Mouse (Mus musculus) hindbrain, embryonic 14.5 days (tissue): ENCODE results near the gene Dcst1. TPM values are rescaled to one million over a fixed set of nuclear protein-coding genes. Genes with fewer than 3 reads are reported as not detected.

Experiments
- ATAC-seq: fragments of 200-750 bp; cut with Nextera tagmentation; 2 replicates; pipeline ENCODE4 v1.8.0; 2017; ENCODE audit warnings: moderate number of reproducible peaks, mild to moderate bottlenecking, moderate TSS enrichment, moderate library complexity; ENCODE audit not compliant: low FRiP score
- DNase-seq: peaks from one replicate; pipeline ENCODE4 v3.0.0-alpha.2; 2015; ENCODE audit warnings: low spot score
- H3K27ac ChIP-seq: fragments of 300-500 bp; sonication (generic); 2 replicates; pipeline ENCODE4 v1.5.1; 2014; ENCODE audit warnings: mild to moderate bottlenecking, moderate library complexity
- H3K27me3 ChIP-seq: fragments of 300-500 bp; sonication (generic); 2 replicates; pipeline ENCODE4 v1.6.1; 2014; ENCODE audit warnings: mild to moderate bottlenecking, low read length, mixed read lengths; ENCODE audit not compliant: control insufficient read depth, insufficient read depth
- H3K36me3 ChIP-seq: fragments of 300-500 bp; sonication (generic); replicated peaks from 2 replicates; pipeline ENCODE4 v1.6.1; 2014; ENCODE audit not compliant: control insufficient read depth, insufficient read depth
- H3K4me1 ChIP-seq: fragments of 300-500 bp; sonication (generic); replicated peaks from 2 replicates; pipeline ENCODE4 v1.6.1; 2014; ENCODE audit warnings: antibody characterized with exemption, low read length, mixed read lengths; ENCODE audit not compliant: control insufficient read depth, insufficient read depth
- H3K4me2 ChIP-seq: fragments of 300-500 bp; sonication (generic); replicated peaks from 2 replicates; pipeline ENCODE4 v1.6.1; 2014; ENCODE audit warnings: mild to moderate bottlenecking, moderate library complexity
- H3K4me3 ChIP-seq: fragments of 300-500 bp; sonication (generic); replicated peaks from 2 replicates; pipeline ENCODE4 v1.5.1; 2014; ENCODE audit warnings: mild to moderate bottlenecking, low read length
- H3K9ac ChIP-seq: fragments of 300-500 bp; sonication (generic); 2 replicates; pipeline ENCODE4 v1.6.1; 2014
- H3K9me3 ChIP-seq: fragments of 300-500 bp; sonication (generic); 2 replicates; pipeline ENCODE4 v1.6.1; 2016; ENCODE audit warnings: low read length; ENCODE audit not compliant: control insufficient read depth
- WGBS: fragments of 180-500 bp; shearing (Covaris S2); extraction: QIAGEN DNeasy Blood & Tissue Kit; methylation state at CpG from one replicate; pipeline ENCODE4 v1.1.7; 2014; 5-methylcytosine and 5-hydroxymethylcytosine counted together
- polyA plus RNA-seq: library from polyadenylated mRNA; unstranded; fragments of >200 nt; fragmentation: Nextera tagmentation; extraction: Ambion mirVana; gene quantifications from 2 replicates; pipeline ENCODE4 v1.2.1, GENCODE M21; 2014

The Dcst1 gene
- polyA plus RNA-seq, 1 experiment from 2014 or later = 0.43 TPM

DNA sequence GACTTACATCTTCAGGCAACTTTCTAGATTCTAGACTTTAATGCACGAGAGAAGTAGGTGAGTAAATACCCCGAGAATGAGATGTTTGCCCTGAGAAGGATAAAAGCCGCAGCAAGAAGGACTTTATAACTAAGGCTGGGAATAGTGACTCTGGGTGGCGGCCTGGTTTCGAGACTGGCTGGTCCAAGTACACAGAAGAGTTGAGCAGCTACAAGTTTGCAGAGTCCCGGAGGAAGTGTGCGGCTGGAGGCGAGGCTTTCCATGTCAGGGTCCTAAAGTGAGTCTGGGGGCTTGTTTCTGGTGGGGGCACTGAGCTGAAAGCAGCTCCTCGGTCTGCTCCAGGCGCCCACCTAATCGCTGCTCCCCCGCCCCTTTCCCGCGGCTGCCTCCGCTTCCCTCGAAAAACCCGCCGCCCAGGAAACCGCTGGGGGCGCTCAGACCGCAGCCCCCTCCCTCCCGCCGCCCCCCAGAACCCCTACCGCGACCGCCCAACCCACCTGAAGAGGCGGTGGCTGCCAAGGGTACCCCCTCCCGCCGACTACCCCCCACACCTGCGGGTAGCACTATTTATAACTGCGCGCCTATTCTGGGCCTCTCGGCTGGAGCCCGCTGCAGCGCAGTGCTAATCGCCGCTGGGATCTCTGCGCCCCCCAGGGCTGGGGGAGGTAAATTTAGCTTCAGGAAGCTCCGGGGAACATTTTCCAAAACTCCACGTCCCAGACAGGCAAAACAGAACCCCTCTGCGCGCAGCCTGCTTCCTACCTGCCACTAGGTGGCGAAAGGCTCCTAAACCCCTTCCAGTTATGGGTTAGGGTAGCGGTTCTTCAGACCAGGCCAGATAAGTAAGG, 31.0 kb upstream of the Dcst1 start:
- peak overlapping the region; percentile 48 for H3K4me3 ChIP-seq
- peaks cover 2% of the 10 kb centered on the region; the same call in 1 of the 2 replicates for H3K36me3 ChIP-seq
- H3K9me3 ChIP-seq = no peaks in the 10 kb centered on the region
- H3K9ac ChIP-seq = peak overlapping the region; percentile 41
- no peak overlapping the region for H3K27ac ChIP-seq
- peaks cover 41% of the 10 kb centered on the region for H3K4me1 ChIP-seq
- peak; percentile 74 for DNase-seq
- H3K27me3 ChIP-seq = peaks cover 31% of the 10 kb centered on the region
- no peak for ATAC-seq
- H3K4me2 ChIP-seq = peak overlapping the region; percentile 100
- under 1% methylated on average over 43 of the region's 44 CpGs for WGBS

DNA sequence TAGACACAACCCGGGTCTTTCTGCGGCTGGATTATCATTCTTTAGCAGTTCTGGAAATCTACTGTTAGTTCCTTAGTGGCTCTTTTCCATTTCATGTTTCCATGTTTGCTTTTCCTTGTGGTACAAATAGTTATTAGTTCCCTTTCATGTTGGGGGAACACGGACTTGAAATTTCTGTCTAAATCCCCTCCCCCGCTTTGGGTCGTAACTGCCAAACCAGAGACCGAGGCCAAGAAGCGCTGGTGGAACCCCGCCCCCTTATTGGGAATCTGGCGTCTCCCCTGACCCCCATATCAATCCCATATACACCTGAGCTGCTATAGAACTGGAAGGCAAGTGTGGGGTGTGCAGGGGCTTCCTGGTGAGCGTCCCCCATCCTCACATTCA, 30.4 kb upstream of the Dcst1 start:
- Histone ChIP-seq H3K4me3 (peak overlapping the region; percentile 48), H3K27me3 (peaks cover 31% of the 10 kb centered on the region), H3K4me2 (peak overlapping the region; percentile 100), H3K36me3 (no peaks in the 10 kb centered on the region), H3K9me3 (no peaks in the 10 kb centered on the region), H3K9ac (no peak overlapping the region), H3K27ac (no peak overlapping the region), H3K4me1 (peaks cover 47% of the 10 kb centered on the region)
- no peak for ATAC-seq
- WGBS = 2% methylated on average over 10 of the region's 10 CpGs
- no peak for DNase-seq

DNA sequence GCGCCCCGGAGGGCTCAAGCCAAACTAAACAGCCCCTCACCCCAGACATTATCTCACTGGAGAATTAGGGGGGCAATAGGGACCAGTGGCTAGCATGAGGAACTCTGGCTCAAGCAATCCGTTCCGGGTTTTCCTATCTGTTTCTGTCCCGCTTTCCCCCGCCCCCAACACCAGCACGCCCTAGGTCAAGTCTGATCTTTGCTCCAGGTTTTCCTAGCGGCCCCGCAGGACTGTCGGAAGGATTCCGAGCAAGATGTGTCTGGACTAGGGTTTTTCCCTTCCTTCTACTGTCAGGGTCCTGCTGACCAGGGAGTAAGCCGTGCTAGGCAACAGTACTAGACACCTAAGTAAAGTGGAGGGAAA, 29.8 kb upstream of the Dcst1 start:
- peak; percentile 64 for DNase-seq
- peak overlapping the region; percentile 48 for H3K4me3 ChIP-seq
- no peaks in the 10 kb centered on the region for H3K9me3 ChIP-seq
- H3K27ac ChIP-seq = no peak overlapping the region
- peaks cover 31% of the 10 kb centered on the region for H3K27me3 ChIP-seq
- peaks cover 48% of the 10 kb centered on the region for H3K4me1 ChIP-seq
- 0 out of 2 replicates have a peak, but pooled peaks have one; percentile 7 for ATAC-seq
- under 1% methylated on average over 12 of the region's 12 CpGs for WGBS
- no peaks in the 10 kb centered on the region for H3K36me3 ChIP-seq
- peak overlapping the region; percentile 100 for H3K4me2 ChIP-seq
- no peak overlapping the region for H3K9ac ChIP-seq

DNA sequence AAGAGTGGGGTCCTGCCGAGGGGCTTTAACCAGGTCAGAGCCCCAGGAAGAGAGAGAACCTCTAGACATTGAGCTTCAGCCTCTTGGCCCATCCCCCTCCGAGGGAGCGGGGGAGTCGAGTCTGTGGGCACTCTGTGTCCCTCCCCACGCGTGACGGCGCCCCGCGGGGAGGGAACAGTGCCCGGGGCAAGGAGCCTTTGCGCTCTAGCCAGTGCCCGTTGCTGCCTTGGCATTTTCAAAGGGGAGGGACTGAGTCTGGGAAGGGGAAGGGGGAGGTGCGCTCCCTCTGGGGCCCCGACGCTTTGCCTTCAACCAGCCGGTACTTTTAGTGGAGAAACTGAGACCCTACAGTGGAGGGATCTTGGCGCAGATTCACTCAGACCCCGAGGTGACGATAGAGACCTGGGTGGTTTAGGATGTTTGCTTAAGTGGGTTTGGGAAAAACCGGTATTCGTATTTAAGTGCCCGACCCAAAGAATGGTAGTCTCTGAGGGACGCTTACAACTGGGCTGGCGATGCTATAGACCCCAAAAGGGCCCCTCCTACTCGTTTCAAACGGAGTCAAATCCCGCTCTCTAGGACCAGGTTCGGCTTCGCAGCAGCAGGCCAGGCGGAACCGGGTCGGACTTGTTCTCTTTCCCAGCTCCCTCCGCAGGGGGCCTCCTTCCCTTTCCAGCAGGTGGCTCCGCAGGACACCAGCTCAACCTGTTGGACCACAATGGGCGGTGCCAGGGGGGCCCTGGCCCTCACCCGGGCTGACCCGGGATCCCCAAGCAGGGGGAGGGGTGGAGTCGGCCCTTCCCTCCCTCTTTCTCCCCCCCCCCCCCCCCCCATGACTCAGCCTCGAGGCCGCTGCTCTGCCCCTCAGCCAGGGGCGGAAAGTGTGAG, 29.2 kb upstream of the Dcst1 start, which contains the start of gene Zbtb7b:
Gene Zbtb7b (minus strand): TSS at position 771 of the 888 bp plus-strand sequence.
- peak within 1 kb of the TSS; percentile 100 for H3K4me2 ChIP-seq
- peaks cover 31% of the 10 kb centered on the region for H3K27me3 ChIP-seq
- H3K9ac ChIP-seq = peak within 1 kb of the TSS; percentile 46
- H3K27ac ChIP-seq = peak within 1 kb of the TSS; percentile 40; the same call in 1 of the 2 replicates
- ATAC-seq (peak; percentile 25), DNase-seq (peak; percentile 60)
- under 1% methylated on average over 38 of the region's 42 CpGs for WGBS
- H3K4me1 ChIP-seq = peaks cover 48% of the 10 kb centered on the region
- H3K4me3 ChIP-seq = peak within 1 kb of the TSS; percentile 48
- H3K9me3 ChIP-seq = no peaks in the 10 kb centered on the region
- no peaks in the 10 kb centered on the region for H3K36me3 ChIP-seq

DNA sequence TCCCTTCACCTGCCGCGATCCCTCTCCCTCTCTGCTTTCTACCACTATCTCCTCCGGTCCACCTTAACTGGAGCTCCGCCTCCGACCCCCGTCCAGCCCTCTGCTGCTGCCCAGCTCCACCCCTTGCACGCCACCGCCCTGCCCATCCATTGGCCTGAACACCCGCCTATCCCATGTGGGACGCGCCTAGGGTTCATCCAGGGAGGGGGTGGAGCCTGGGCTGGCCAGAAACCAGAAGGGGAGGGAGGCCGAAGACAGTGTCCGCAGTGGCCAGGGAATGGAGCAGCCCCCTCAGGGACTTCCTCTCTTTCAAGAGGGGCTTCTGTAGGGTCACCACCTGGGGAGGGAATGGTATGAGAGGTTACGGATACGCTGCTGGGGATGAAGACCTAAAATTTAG, 28.6 kb upstream of the Dcst1 start:
- peak overlapping the region; percentile 48 for H3K4me3 ChIP-seq
- peak; percentile 91 for ATAC-seq
- no peaks in the 10 kb centered on the region for H3K36me3 ChIP-seq
- DNase-seq = peak; percentile 89
- H3K9me3 ChIP-seq = no peaks in the 10 kb centered on the region
- H3K27ac ChIP-seq = peak overlapping the region; percentile 40; the same call in 1 of the 2 replicates
- peak overlapping the region; percentile 46 for H3K9ac ChIP-seq
- peaks cover 31% of the 10 kb centered on the region for H3K27me3 ChIP-seq
- H3K4me1 ChIP-seq = peaks cover 48% of the 10 kb centered on the region
- H3K4me2 ChIP-seq = peak overlapping the region; percentile 100
- WGBS = 0% methylated on average over 15 of the region's 15 CpGs

DNA sequence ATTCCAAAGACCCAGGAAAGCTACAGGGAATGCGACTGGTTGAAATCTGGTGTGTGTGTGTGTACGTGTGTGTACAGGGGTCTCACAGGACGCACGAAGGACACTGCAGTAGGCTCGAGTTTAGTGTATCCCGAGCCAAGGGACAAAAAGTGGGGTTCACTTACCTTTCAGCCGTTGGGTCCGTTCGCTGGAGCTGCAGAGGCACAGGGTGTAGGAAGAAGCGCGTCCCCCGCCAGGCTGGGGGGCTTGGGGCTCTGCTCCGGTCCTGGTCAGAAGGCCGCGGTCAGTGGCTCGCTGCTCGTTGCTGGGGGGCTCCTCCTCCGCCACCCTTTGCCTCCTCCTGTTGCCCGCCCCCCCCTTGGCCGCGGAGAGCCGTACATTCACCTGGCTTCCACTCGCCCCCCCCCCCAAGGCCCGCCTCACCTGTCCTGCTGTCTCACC, 27.8 kb upstream of the Dcst1 start:
- no peak overlapping the region for H3K27ac ChIP-seq

DNA sequence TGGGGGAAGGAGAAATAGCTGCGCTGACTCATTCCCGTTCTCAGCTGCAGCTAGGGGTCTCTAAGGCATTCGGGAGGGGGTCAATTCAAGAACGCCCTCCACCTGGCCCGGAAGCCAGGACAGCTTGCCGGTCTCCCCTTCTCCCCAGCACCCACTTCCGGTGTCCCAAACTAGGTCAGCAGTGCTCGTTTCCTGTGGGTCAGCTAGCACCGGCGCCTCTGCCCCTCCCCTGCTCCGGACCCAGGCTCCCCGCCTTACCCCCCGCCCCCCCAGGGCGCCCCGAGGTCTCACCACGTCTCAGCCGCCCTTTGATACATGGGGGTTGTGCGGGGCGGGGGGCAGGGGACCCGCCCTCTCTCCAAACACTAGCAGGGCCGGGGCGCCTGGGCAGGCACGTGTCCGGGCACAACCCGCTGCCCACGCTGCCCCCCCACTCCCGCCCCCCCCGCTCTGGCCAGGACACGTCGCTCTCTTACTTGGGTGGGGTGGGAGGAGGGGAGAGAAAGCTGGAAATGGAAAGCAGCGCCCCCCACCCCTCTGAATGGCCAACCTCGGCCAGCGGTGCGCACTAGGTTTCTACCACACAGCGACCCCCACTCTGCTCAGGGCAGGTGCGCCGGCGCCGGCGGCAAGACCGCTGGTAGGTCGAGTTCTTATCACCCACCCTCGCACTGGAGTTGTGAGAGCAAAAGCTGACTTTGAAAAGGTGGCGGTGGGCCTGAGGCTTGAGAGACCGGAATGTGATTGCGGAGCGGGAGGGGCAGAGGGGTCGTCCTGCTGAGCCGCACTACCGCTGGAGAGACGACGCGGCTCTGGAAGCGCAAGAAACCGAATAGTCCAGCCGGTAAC, 26.8 kb upstream of the Dcst1 start:
- H3K27me3 ChIP-seq = peaks cover 31% of the 10 kb centered on the region
- no peaks in the 10 kb centered on the region for H3K9me3 ChIP-seq
- ATAC-seq = no peak
- peak overlapping the region; percentile 71 for H3K9ac ChIP-seq
- no peak for DNase-seq
- WGBS = under 1% methylated on average over 51 of the region's 56 CpGs
- peak overlapping the region; percentile 100 for H3K4me2 ChIP-seq
- peak overlapping the region; percentile 48 for H3K4me3 ChIP-seq
- H3K27ac ChIP-seq = no peak overlapping the region
- peaks cover 48% of the 10 kb centered on the region for H3K4me1 ChIP-seq
- no peaks in the 10 kb centered on the region for H3K36me3 ChIP-seq

More for the DNA sequence above, 27.8 kb upstream of the Dcst1 start:
- peaks cover 31% of the 10 kb centered on the region for H3K27me3 ChIP-seq
- H3K9ac ChIP-seq = peak overlapping the region; percentile 71; the same call in 1 of the 2 replicates
- no peak for DNase-seq
- no peaks in the 10 kb centered on the region for H3K9me3 ChIP-seq
- no peak for ATAC-seq
- H3K4me3 ChIP-seq = peak overlapping the region; percentile 48
- WGBS = 2% methylated on average over 18 of the region's 24 CpGs
- H3K4me2 ChIP-seq = peak overlapping the region; percentile 100
- no peaks in the 10 kb centered on the region for H3K36me3 ChIP-seq
- peaks cover 48% of the 10 kb centered on the region for H3K4me1 ChIP-seq

DNA sequence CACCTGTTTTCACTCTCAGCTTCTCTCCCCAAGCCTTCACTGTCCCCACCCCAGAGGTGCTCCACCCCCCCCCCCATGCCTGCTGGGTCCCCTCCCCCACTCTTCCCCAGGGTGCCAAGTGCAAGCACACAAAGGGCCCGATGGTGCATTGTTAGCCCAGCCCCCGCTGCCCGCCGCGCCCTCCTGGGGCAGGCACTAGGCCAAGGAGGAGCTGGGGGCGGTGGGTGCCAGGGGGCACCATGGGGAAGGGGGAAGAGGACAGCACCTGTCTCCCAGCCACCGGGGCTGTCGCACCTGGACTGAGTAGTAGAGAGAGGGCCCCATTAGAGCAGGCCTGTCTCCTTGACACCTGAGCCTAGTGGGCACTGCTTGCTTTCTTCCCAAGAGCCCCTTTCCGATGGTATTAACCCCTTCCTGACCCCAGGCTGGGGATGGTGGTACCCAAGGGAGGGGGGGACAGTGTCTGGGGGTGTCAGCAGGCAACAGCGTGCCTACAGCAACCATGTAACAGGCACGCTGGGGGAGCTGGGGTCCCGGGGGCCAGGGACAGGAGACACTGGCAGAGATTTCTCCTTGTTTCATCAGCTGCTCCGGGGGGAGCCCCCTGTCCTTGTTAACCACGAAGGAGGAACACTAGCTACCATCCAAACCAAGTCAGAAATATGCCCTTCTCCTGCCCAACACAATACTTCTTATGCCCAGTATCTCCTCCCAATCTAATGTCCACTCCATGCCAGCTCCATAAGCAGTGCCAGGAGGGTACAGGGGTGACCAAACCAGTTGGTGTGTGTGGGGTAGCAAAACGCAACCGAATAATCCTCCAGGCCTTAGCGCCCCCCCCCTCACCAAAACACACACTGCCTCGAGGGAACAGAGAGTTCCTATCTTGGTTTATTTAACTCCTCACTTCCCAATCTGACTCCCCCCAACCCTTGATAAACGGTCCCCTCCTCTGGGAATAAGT, 25.9 kb upstream of the Dcst1 start:
- ATAC-seq = no peak

More for the DNA sequence above, 25.9 kb upstream of the Dcst1 start:
- DNase-seq = no peak
- peak overlapping the region; percentile 48 for H3K4me3 ChIP-seq
- H3K36me3 ChIP-seq = no peaks in the 10 kb centered on the region
- H3K4me2 ChIP-seq = peak overlapping the region; percentile 100
- peaks cover 28% of the 10 kb centered on the region for H3K27me3 ChIP-seq
- peak overlapping the region; percentile 71 for H3K9ac ChIP-seq
- H3K4me1 ChIP-seq = peaks cover 41% of the 10 kb centered on the region
- WGBS = 11% methylated on average over 19 of the region's 19 CpGs
- H3K27ac ChIP-seq = no peak overlapping the region
- H3K9me3 ChIP-seq = no peaks in the 10 kb centered on the region
